Mouse (Mus musculus) testis, adult 2 months (tissue): ENCODE measurements around the gene Prkn.

ENCODE experiments used
- CTCF ChIP-seq: fragments of 200-500 bp; IDR thresholded peaks from 2 replicates; pipeline ENCODE4 v1.5.1; 2012; ENCODE audit warnings: low read depth, mild to moderate bottlenecking, inconsistent platforms, low read length, moderate library complexity; ENCODE audit not compliant: control insufficient read depth, insufficient read depth, insufficient replicate concordance
- POLR2A ChIP-seq: fragments of 200-500 bp; IDR thresholded peaks from 2 replicates; pipeline ENCODE4 v1.6.1; 2012; ENCODE audit warnings: low read depth, mild to moderate bottlenecking, inconsistent platforms, low read length, moderate library complexity; ENCODE audit not compliant: control insufficient read depth

DNA sequence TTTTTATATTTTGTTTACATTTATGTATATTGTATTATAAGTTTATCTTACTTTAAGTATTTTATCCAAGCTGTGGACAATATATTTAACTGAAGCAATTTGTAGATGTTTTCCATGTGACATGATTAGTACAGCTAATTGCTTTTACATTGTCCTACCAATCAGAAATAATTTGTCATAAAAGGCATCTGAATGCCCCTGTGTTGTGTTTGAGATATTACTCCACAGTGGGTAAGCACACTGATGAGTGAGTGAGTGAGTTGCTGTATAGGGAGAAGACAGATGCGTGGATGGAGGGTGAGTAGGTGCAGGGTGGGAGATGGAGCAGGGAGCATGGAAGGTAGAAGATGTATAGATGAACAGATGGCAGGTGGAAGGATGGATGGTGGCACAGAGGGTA is 218.8 kb downstream of the Prkn start:
- TF ChIP-seq CTCF (no peak), POLR2A (no peak)
